Mouse (Mus musculus): ENCODE data around the gene Wdr26. TPM values are rescaled to one million over a fixed set of nuclear protein-coding genes. Genes with fewer than 3 reads are reported as not detected.

The Wdr26 gene
- total RNA-seq (2012; rRNA removed): 59.9 and 62.9 TPM in 2 replicates

DNA sequence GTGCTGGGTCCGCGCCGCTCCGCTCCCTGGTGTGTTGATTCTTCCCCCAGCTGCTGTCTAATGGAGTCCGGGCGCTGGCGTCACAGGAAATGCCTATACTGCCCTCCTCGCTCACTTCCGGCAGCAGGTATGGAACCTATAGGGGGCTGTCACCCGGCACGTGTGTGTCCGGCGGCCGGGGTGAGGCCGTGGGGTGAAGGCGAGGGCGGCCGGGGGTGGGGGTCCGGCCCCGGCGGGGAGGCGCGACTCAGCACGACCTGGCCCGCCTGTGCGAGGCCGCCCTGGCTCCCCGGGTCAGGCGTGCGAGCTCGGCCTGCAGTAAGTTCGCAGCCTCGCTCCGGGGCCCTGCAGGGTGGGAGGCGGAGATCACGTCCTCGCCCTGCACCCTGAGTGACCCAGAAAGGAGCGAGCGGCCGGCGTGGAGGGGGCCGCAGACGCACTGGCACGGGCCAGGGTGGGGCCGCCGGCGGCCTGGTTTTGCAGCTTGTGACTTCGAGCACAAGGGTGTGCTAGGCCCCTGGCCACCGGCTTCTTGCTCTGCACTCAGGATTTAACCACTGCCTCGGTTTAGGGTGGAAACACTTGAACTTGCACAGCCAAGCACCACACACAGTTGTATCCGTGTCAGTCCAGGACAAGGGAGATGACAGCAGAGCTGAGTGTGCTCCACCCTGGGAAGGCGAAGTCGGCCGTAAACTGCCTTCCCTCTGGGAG, at the start of gene Wdr26:
TSS of gene Wdr26 (minus strand) at position 82 of the 714 bp plus-strand sequence.
- Histone ChIP-seq H3K4me1 (ENCODE audit: control insufficient read depth in 2 of 2, insufficient read depth in 2 of 2, low read length in 2 of 2, poor library complexity in 1 of 2) (peaks cover 0 to 7% of the 10 kb centered on the region in 2 experiments; a peak in 2 of 4 replicates), H3K9me3 (ENCODE audit: control insufficient read depth, insufficient read depth, low read depth, low read length) (no peaks in the 10 kb centered on the region), H3K9ac (ENCODE audit: insufficient read depth, low read depth, low read length, poor library complexity, severe bottlenecking) (peak within 1 kb of the TSS; percentile 86), H3K4me3 (ENCODE audit: insufficient read depth in 1 of 2, low read depth in 1 of 2, low read length in 2 of 2, poor library complexity in 1 of 2, severe bottlenecking in 1 of 2) (peak within 1 kb of the TSS; percentile 75 to 97), H3K36me3 (ENCODE audit: control insufficient read depth, insufficient read depth, low read length, poor library complexity, severe bottlenecking) (peaks cover 2% of the 10 kb centered on the region; the same call in 1 of the 2 replicates), H3K27ac (ENCODE audit: insufficient read depth, low read depth, low read length, poor library complexity, severe bottlenecking) (peak within 1 kb of the TSS; percentile 73)
- no peak for TF ChIP-seq MAFK (IDR thresholded peaks at IDR 0.05; ENCODE audit: insufficient read depth, low read depth, low read length)
- TF ChIP-seq HCFC1 (IDR thresholded peaks at IDR 0.05; ENCODE audit: borderline replicate concordance, insufficient read depth, low read length): 0 out of 2 replicates have a peak, but pooled peaks have one; percentile 58
- TF ChIP-seq CHD2 (IDR thresholded peaks at IDR 0.05; ENCODE audit: low read depth, low read length): no peak
- TF ChIP-seq ZNF384 (IDR thresholded peaks at IDR 0.05; ENCODE audit: low read depth, low read length): no peak
- no peak for TF ChIP-seq ZC3H11A (IDR thresholded peaks at IDR 0.05; ENCODE audit: borderline replicate concordance, low read depth, low read length)
- in situ Hi-C loops (cut with MboI; ENCODE audit: low sequenced_read_pairs in 2 of 2, unreplicated experiment in 2 of 2): no loop called here
- peak; percentile 54 for DNase-seq (ENCODE audit: low read depth, low spot score)

DNA sequence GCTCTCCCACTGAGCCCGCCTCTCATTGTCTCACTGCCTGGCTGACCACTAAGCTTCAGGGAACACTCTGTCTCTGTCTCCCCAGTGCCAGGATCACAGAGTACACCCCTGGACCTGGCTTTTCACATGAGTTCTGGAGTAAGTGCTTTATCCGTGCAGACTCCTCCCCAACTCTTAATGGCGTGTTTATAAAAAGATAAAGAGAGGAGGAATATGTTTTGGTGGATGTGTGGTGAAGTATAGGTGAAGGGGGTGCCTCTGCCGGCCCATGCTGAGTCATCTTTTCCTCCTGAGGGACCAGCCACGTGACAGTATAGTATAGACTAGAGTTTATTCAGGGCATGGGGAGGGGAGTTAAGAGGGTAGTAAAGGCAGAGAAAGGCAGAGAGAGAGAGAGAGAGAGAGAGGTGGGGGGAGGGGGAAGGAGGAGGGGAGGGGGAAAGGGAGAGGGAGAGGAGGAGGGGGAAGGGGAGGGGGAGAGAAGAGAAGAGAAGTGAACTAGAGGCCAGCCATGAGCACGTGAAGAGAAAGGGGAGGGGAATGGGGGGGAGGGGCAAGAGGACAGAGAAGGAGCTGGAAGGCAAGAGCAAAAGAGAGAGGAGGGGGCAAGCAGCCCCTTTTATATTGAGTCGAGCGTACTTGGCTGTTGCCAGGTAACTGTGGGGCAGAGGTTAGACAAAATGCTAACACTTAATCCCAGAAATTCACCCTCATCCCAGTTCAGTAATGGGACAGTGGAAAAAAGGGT, 49.3 kb upstream of the Wdr26 start:
- DNase-seq (ENCODE audit: low read depth, low spot score): no peak
- no peak overlapping the region for H3K4me3 ChIP-seq (ENCODE audit: insufficient read depth in 1 of 2, low read depth in 1 of 2, low read length in 2 of 2, poor library complexity in 1 of 2, severe bottlenecking in 1 of 2)
- no peaks in the 10 kb centered on the region for H3K36me3 ChIP-seq (ENCODE audit: control insufficient read depth, insufficient read depth, low read length, poor library complexity, severe bottlenecking)
- in situ Hi-C loops (cut with MboI; ENCODE audit: low sequenced_read_pairs in 2 of 2, unreplicated experiment in 2 of 2): no loop called here
- H3K27ac ChIP-seq (ENCODE audit: insufficient read depth, low read depth, low read length, poor library complexity, severe bottlenecking): no peak overlapping the region
- 0 out of 2 replicates have a peak, but pooled peaks cover 6% of the 10 kb centered on the region for H3K9me3 ChIP-seq (ENCODE audit: control insufficient read depth, insufficient read depth, low read depth, low read length)
- no peak overlapping the region for H3K9ac ChIP-seq (ENCODE audit: insufficient read depth, low read depth, low read length, poor library complexity, severe bottlenecking)
- peaks cover 0 to 17% of the 10 kb centered on the region in 2 experiments; a peak in 2 of 4 replicates for H3K4me1 ChIP-seq (ENCODE audit: control insufficient read depth in 2 of 2, insufficient read depth in 2 of 2, low read length in 2 of 2, poor library complexity in 1 of 2)
- TF ChIP-seq ZC3H11A (IDR thresholded peaks at IDR 0.05; ENCODE audit: borderline replicate concordance, low read depth, low read length) (no peak), ZNF384 (IDR thresholded peaks at IDR 0.05; ENCODE audit: low read depth, low read length) (no peak), HCFC1 (IDR thresholded peaks at IDR 0.05; ENCODE audit: borderline replicate concordance, insufficient read depth, low read length) (no peak), MAFK (IDR thresholded peaks at IDR 0.05; ENCODE audit: insufficient read depth, low read depth, low read length) (no peak), CHD2 (IDR thresholded peaks at IDR 0.05; ENCODE audit: low read depth, low read length) (no peak)

DNA sequence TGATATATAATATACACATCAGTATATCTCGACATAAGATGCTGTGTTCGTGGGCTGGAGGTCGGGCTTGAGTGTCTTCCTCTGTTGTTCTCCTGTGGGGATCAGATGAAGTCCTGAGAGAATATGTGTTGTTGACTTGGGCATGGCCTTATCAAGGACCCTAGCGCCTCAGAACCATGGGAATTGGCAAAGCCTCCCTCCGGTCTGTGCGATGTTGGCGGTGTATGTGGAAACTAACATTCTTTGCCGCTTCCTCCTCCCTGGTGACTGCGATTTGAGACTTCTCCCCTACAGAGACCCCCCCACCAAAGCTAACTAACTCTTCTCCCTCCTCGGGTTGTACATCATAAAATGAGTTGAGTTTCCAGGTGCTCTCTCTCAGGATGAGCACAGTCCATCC, 48.6 kb upstream of the Wdr26 start:
- Histone ChIP-seq H3K9ac (ENCODE audit: insufficient read depth, low read depth, low read length, poor library complexity, severe bottlenecking) (no peak overlapping the region), H3K36me3 (ENCODE audit: control insufficient read depth, insufficient read depth, low read length, poor library complexity, severe bottlenecking) (no peaks in the 10 kb centered on the region), H3K9me3 (ENCODE audit: control insufficient read depth, insufficient read depth, low read depth, low read length) (0 out of 2 replicates have a peak, but pooled peaks cover 6% of the 10 kb centered on the region), H3K4me1 (ENCODE audit: control insufficient read depth in 2 of 2, insufficient read depth in 2 of 2, low read length in 2 of 2, poor library complexity in 1 of 2) (peaks cover 0 to 22% of the 10 kb centered on the region in 2 experiments; a peak in 3 of 4 replicates), H3K27ac (ENCODE audit: insufficient read depth, low read depth, low read length, poor library complexity, severe bottlenecking) (no peak overlapping the region), H3K4me3 (ENCODE audit: insufficient read depth in 1 of 2, low read depth in 1 of 2, low read length in 2 of 2, poor library complexity in 1 of 2, severe bottlenecking in 1 of 2) (no peak overlapping the region)
- no peak for DNase-seq (ENCODE audit: low read depth, low spot score)
- in situ Hi-C loops (cut with MboI; ENCODE audit: low sequenced_read_pairs in 2 of 2, unreplicated experiment in 2 of 2): no loop called here
- no peak for TF ChIP-seq ZNF384 (IDR thresholded peaks at IDR 0.05; ENCODE audit: low read depth, low read length)
- no peak for TF ChIP-seq ZC3H11A (IDR thresholded peaks at IDR 0.05; ENCODE audit: borderline replicate concordance, low read depth, low read length)
- TF ChIP-seq MAFK (IDR thresholded peaks at IDR 0.05; ENCODE audit: insufficient read depth, low read depth, low read length): no peak
- no peak for TF ChIP-seq CHD2 (IDR thresholded peaks at IDR 0.05; ENCODE audit: low read depth, low read length)
- TF ChIP-seq HCFC1 (IDR thresholded peaks at IDR 0.05; ENCODE audit: borderline replicate concordance, insufficient read depth, low read length): no peak

DNA sequence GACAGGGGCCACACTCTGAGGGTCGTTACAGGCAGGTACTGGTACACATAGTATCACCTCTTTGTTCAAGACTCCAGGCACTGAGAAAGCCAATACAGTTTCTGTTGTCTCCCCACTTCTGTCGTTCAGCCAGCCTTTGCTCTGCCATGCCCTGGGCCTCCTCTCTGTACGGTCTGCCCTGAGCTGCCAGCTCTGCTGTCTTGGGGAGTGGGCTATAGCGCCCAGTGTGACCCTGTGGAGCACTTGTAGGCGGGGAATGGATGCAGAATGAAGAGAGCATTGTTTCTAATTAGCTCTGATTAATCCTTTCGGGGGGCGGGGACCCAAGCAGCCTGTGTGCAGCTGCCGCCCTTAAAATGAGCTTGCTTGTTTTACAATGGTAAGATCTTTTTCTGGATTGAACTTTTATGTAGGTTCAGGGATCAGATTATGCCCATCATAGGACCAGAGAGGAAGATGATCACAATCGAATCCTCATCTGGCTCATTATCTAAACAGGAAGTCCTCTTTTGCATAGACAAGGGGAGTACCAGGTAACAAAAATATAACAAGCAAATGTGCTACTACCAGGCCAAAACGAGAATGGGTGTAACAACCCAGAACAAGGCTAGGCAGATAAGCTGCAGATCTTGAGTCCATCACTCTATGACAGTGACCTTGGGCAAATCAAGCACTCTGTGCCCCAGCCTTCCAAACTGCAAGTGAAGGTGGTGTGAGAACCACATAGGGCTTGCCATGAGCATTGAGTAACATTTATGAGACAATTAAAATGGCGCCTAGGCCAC, 48.0 kb upstream of the Wdr26 start:
- Histone ChIP-seq H3K36me3 (ENCODE audit: control insufficient read depth, insufficient read depth, low read length, poor library complexity, severe bottlenecking) (no peaks in the 10 kb centered on the region), H3K27ac (ENCODE audit: insufficient read depth, low read depth, low read length, poor library complexity, severe bottlenecking) (no peak overlapping the region), H3K4me1 (ENCODE audit: control insufficient read depth in 2 of 2, insufficient read depth in 2 of 2, low read length in 2 of 2, poor library complexity in 1 of 2) (peaks cover 0 to 25% of the 10 kb centered on the region in 2 experiments; a peak in 3 of 4 replicates), H3K4me3 (ENCODE audit: insufficient read depth in 1 of 2, low read depth in 1 of 2, low read length in 2 of 2, poor library complexity in 1 of 2, severe bottlenecking in 1 of 2) (no peak overlapping the region), H3K9ac (ENCODE audit: insufficient read depth, low read depth, low read length, poor library complexity, severe bottlenecking) (no peak overlapping the region), H3K9me3 (ENCODE audit: control insufficient read depth, insufficient read depth, low read depth, low read length) (0 out of 2 replicates have a peak, but pooled peaks cover 6% of the 10 kb centered on the region)
- in situ Hi-C loops (cut with MboI; ENCODE audit: low sequenced_read_pairs in 2 of 2, unreplicated experiment in 2 of 2): no loop called here
- no peak for DNase-seq (ENCODE audit: low read depth, low spot score)
- TF ChIP-seq MAFK (IDR thresholded peaks at IDR 0.05; ENCODE audit: insufficient read depth, low read depth, low read length) (no peak), ZNF384 (IDR thresholded peaks at IDR 0.05; ENCODE audit: low read depth, low read length) (no peak), ZC3H11A (IDR thresholded peaks at IDR 0.05; ENCODE audit: borderline replicate concordance, low read depth, low read length) (no peak), HCFC1 (IDR thresholded peaks at IDR 0.05; ENCODE audit: borderline replicate concordance, insufficient read depth, low read length) (no peak), CHD2 (IDR thresholded peaks at IDR 0.05; ENCODE audit: low read depth, low read length) (no peak)
